In genomic region chr7:99553885-99554269, GRCm38 (mm10) we compare ENCODE assay signal across 11 mouse cellular contexts. TPM values are rescaled to one million over a fixed set of nuclear protein-coding genes. Genes with fewer than 3 reads are reported as not detected.
DNase-seq lines count a peak whose midpoint lies in the region; ATAC-seq lines count a peak whose summit lies in the region.
"Had no signal": no experiment of that assay in that cellular context is flagged by ENCODE, and none has a peak within 500 bp of the region (broad histone marks: within the 10 kb centered on the region; RNA-seq: fewer than 3 reads in every experiment).

No protein-coding gene starts in this region.

- H3K36me3 ChIP-seq in heart, embryonic 13.5 days = peaks cover 14% of the 10 kb centered on the region
- peaks cover 44% of the 10 kb centered on the region for H3K36me3 ChIP-seq in liver, embryonic 12.5 days
- peaks cover 4% of the 10 kb centered on the region; the same call in 1 of the 2 replicates for H3K36me3 ChIP-seq in limb, embryonic 13.5 days
- H3K36me3 ChIP-seq in stomach, embryonic 15.5 days = no peaks in the 10 kb centered on the region
- H3K36me3 ChIP-seq: midbrain, embryonic 15.5 days had no signal

- H3K4me1 ChIP-seq in heart, embryonic 13.5 days = peaks cover 28% of the 10 kb centered on the region
- H3K4me1 ChIP-seq in liver, embryonic 12.5 days = peaks cover 45% of the 10 kb centered on the region
- H3K4me1 ChIP-seq in limb, embryonic 13.5 days = peaks cover 36% of the 10 kb centered on the region
- peaks cover 30% of the 10 kb centered on the region for H3K4me1 ChIP-seq in stomach, embryonic 15.5 days

- no peaks in the 10 kb centered on the region for H3K9me3 ChIP-seq in heart, embryonic 13.5 days
- H3K9me3 ChIP-seq in liver, embryonic 12.5 days (replicated peaks) = no peaks in the 10 kb centered on the region
- no peaks in the 10 kb centered on the region for H3K9me3 ChIP-seq in limb, embryonic 13.5 days
- no peaks in the 10 kb centered on the region for H3K9me3 ChIP-seq in stomach, embryonic 15.5 days
- H3K9me3 ChIP-seq: midbrain, embryonic 15.5 days had no signal

- H3K4me2 ChIP-seq in heart, embryonic 13.5 days = peak overlapping the region; percentile 10
- H3K4me2 ChIP-seq in liver, embryonic 12.5 days = no peak overlapping the region
- H3K4me2 ChIP-seq in limb, embryonic 13.5 days (replicated peaks) = peak overlapping the region; percentile 37
- H3K4me2 ChIP-seq in stomach, embryonic 15.5 days = no peak overlapping the region
- H3K4me2 ChIP-seq: midbrain, embryonic 15.5 days had no signal

- no peak overlapping the region for H3K4me3 ChIP-seq in heart, embryonic 13.5 days
- H3K4me3 ChIP-seq in liver, embryonic 12.5 days = no peak overlapping the region
- no peak overlapping the region for H3K4me3 ChIP-seq in limb, embryonic 13.5 days
- no peak overlapping the region for H3K4me3 ChIP-seq in stomach, embryonic 15.5 days (replicated peaks)
- H3K4me3 ChIP-seq: midbrain, embryonic 15.5 days had no signal

- 34% methylated on average over 4 of the region's 4 CpGs for WGBS in heart, embryonic 13.5 days
- 60% methylated on average over 4 of the region's 4 CpGs for WGBS in liver, embryonic 12.5 days (ENCODE audit: insufficient replicate concordance)
- WGBS in limb, embryonic 13.5 days = 10% methylated on average over 4 of the region's 4 CpGs
- WGBS in stomach, embryonic 15.5 days = 19% methylated on average over 4 of the region's 4 CpGs

- peak overlapping the region; percentile 42; the same call in 1 of the 2 replicates for H3K9ac ChIP-seq in heart, embryonic 13.5 days
- no peak overlapping the region for H3K9ac ChIP-seq in liver, embryonic 12.5 days
- H3K9ac ChIP-seq in limb, embryonic 13.5 days = peak overlapping the region; percentile 39; the same call in 1 of the 2 replicates
- no peak overlapping the region for H3K9ac ChIP-seq in stomach, embryonic 15.5 days
- H3K9ac ChIP-seq: midbrain, embryonic 15.5 days had no signal

- H3K27ac ChIP-seq in heart, embryonic 13.5 days (replicated peaks) = peak overlapping the region; percentile 68
- H3K27ac ChIP-seq in liver, embryonic 12.5 days = 0 out of 2 replicates have a peak overlapping the region, but pooled peaks have one; percentile 2
- peak overlapping the region; percentile 77 for H3K27ac ChIP-seq in limb, embryonic 13.5 days
- peak overlapping the region; percentile 72 for H3K27ac ChIP-seq in stomach, embryonic 15.5 days
- H3K27ac ChIP-seq: midbrain, embryonic 15.5 days had no signal

- no peak for DNase-seq in heart, adult 18-20 months
- DNase-seq in liver = no peak
- no peak for DNase-seq in left cerebral cortex, postnatal 4 days
- DNase-seq in spleen, adult 18-20 months = no peak
- DNase-seq: cerebellum, adult 2 months had no signal

- no peaks in the 10 kb centered on the region for H3K27me3 ChIP-seq in heart, embryonic 13.5 days (replicated peaks)
- H3K27me3 ChIP-seq in liver, embryonic 12.5 days (replicated peaks) = no peaks in the 10 kb centered on the region
- H3K27me3 ChIP-seq in limb, embryonic 13.5 days = no peaks in the 10 kb centered on the region
- H3K27me3 ChIP-seq in stomach, embryonic 15.5 days (replicated peaks) = no peaks in the 10 kb centered on the region
- H3K27me3 ChIP-seq: midbrain, embryonic 15.5 days; Patski had no signal

- no peak for ATAC-seq in heart, embryonic 13.5 days (ENCODE audit: extremely low read depth, insufficient number of reproducible peaks, low FRiP score, low TSS enrichment)
- no peak for ATAC-seq in liver, embryonic 12.5 days
- ATAC-seq in limb, embryonic 13.5 days (ENCODE audit: low FRiP score, low read depth) = no peak
- ATAC-seq in stomach, embryonic 15.5 days (ENCODE audit: insufficient read depth, low FRiP score, low read depth) = no peak
- ATAC-seq: midbrain, embryonic 15.5 days; Patski had no signal

- intact Hi-C loops in left cerebral cortex, postnatal 4 days (cut with DNase I) = loop anchor here (5.0 kb wide), 1 partner anchor 602 kb away; no protein-coding TSS in a partner anchor

RNA-seq across cellular contexts. Expression of gene Arrb1, which starts 18.6 kb away (rescaled TPM):
- 6.8 and 8.4 TPM in 2 replicates for polyA plus RNA-seq in heart, embryonic 13.5 days (2015; fragmentation: Nextera tagmentation; extraction: Ambion mirVana)
- total RNA-seq in heart, adult 18-20 months (2021) = 10 to 100 TPM; 23.3 to 23.7 TPM
- polyA plus RNA-seq in liver, embryonic 12.5 days (2016; fragmentation: Nextera tagmentation; extraction: Ambion mirVana) = 134 and 136 TPM in 2 replicates
- polyA plus RNA-seq in limb, embryonic 13.5 days (2015; fragmentation: Nextera tagmentation; extraction: Ambion mirVana) = 6.1 and 6.8 TPM in 2 replicates
- polyA plus RNA-seq in stomach, embryonic 15.5 days (2015; fragmentation: Nextera tagmentation; extraction: Ambion mirVana) = 11.4 and 13.5 TPM in 2 replicates
- total RNA-seq in left cerebral cortex, postnatal 4 days (2021) = 100 to 1,000 TPM; 147 to 150 TPM

Comparison
In these comparisons a context has a peak if more than half of its experiments do, and no peak if none do; other contexts are left out.
1. H3K27ac ChIP-seq: peak in every context shown above with its lines; median percentile 77 in limb, embryonic 13.5 days; 72 in stomach, embryonic 15.5 days; 68 in heart, embryonic 13.5 days; 2 in liver, embryonic 12.5 days.
2. H3K4me2 ChIP-seq: peak in heart, embryonic 13.5 days (single experiment) and limb, embryonic 13.5 days (single experiment); none in liver, embryonic 12.5 days (single experiment) and stomach, embryonic 15.5 days (single experiment).
3. H3K9ac ChIP-seq: peak in heart, embryonic 13.5 days (single experiment) and limb, embryonic 13.5 days (single experiment); none in liver, embryonic 12.5 days (single experiment) and stomach, embryonic 15.5 days (single experiment).